Mouse (Mus musculus): ENCODE measurements around the gene Osgep.
"Not testable (repeated sequence)": the region's sequence is repeated elsewhere in the genome, so short reads cannot be mapped to it uniquely, and the experiment has no call there.

GRCm38 (mm10) chr14:50956724-50957123, 32.0 kb upstream of the Osgep start:
- TF ChIP-seq POLR2A (IDR thresholded peaks at IDR 0.05; ENCODE audit: control insufficient read depth, low read depth, low read length); CTCF (IDR thresholded peaks at IDR 0.05; ENCODE audit: control insufficient read depth, insufficient read depth, insufficient replicate concordance, low read depth, low read length): not testable (repeated sequence)

All from testis, adult 2 months (tissue).